Mouse (Mus musculus) spleen, postnatal 0 days (tissue): Measurements from ENCODE around the gene Gm28269. TPM values are rescaled to one million over a fixed set of nuclear protein-coding genes. Genes with fewer than 3 reads are reported as not detected.

ENCODE experiments used
- polyA plus RNA-seq: library from polyadenylated mRNA; unstranded; fragments of >200 nt; fragmentation: Nextera tagmentation; extraction: Ambion mirVana; gene quantifications from 2 replicates; pipeline ENCODE4 v1.2.1, GENCODE M21; 2015

Gm28269 gene
- not detected in 2 replicates for polyA plus RNA-seq

GRCm38 (mm10) chrX:21744997-21745396, at the start of gene Gm28269:
Gm28269 (minus strand) TSS chrX:21745097.

DNA sequence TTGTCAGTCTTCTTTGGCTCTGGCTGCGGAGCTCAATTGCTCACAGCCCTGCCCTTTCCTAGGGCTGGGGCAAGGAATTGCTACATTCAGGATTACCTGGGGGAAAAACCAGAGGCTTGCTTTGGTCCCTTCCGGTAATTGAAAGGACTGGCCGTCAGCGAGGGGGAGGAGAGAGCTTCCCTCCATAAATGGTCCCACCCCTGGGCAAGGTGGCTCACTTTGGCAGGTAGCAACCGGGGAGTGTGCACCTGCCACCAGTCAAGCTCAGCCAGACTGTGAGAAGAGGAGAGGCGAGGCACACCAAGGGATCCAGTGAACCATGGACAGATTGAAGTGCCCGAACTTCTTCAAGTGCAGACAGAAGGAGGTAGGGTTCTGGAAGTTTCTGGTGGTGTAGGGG, 30.1 kb downstream of the Gm28269 start, which contains the start of gene Slc6a14:
TSS of gene Slc6a14 (plus strand) at position 68 of the 400 bp plus-strand sequence.

Other genes starting within 250 kb of the Gm28269 start
- gene Slc6a14, start 30.2 kb downstream of the Gm28269 start, polyA plus RNA-seq: not detected in 2 replicates